Mouse (Mus musculus): ENCODE results near the gene Lhx4.
A peak's percentile ranks its signal among the peaks of the same experiment; 100 is the strongest.

The Lhx4 gene

GRCm38 (mm10) chr1:155742411-155743363 is 8.8 kb downstream of the Lhx4 start:
- no peak for DNase-seq

GRCm38 (mm10) chr1:155741988-155742387 is 9.5 kb downstream of the Lhx4 start:
- no peak for DNase-seq

- DNase-seq, result no peak
Observed at GRCm38 (mm10) chr1:155741378-155741945, 10.0 kb downstream of the Lhx4 start.

- peak; percentile 7 for DNase-seq
Observed at GRCm38 (mm10) chr1:155740622-155741377, 10.7 kb downstream of the Lhx4 start.

- DNase-seq, result no peak
Observed at GRCm38 (mm10) chr1:155737809-155738383, 13.6 kb downstream of the Lhx4 start.

- DNase-seq, result no peak
Observed at GRCm38 (mm10) chr1:155737017-155737808, 14.3 kb downstream of the Lhx4 start.

GRCm38 (mm10) chr1:155736096-155736825 is 15.2 kb downstream of the Lhx4 start:
- no peak for DNase-seq

- no peak for DNase-seq
Observed at GRCm38 (mm10) chr1:155731156-155731555, 20.3 kb downstream of the Lhx4 start.

GRCm38 (mm10) chr1:155729113-155729795 is 22.2 kb downstream of the Lhx4 start:
- DNase-seq, result no peak

- no peak for DNase-seq
Observed at GRCm38 (mm10) chr1:155727830-155728229, 23.7 kb downstream of the Lhx4 start.

- DNase-seq, result no peak
Observed at GRCm38 (mm10) chr1:155725876-155726275, 25.6 kb downstream of the Lhx4 start.

- no peak for DNase-seq
Observed at GRCm38 (mm10) chr1:155724301-155724700, 27.2 kb downstream of the Lhx4 start.

GRCm38 (mm10) chr1:155722185-155722584 is 29.3 kb downstream of the Lhx4 start:
- DNase-seq, result no peak

- DNase-seq, result no peak
Observed at GRCm38 (mm10) chr1:155721443-155721842, 30.0 kb downstream of the Lhx4 start.

GRCm38 (mm10) chr1:155720006-155720405 is 31.5 kb downstream of the Lhx4 start:
- DNase-seq, result no peak

- no peak for DNase-seq
Observed at GRCm38 (mm10) chr1:155718851-155719250, 32.6 kb downstream of the Lhx4 start.

- no peak for DNase-seq
Observed at GRCm38 (mm10) chr1:155717301-155717700, 34.2 kb downstream of the Lhx4 start.

GRCm38 (mm10) chr1:155715366-155715765 is 36.1 kb downstream of the Lhx4 start:
- no peak for DNase-seq

- no peak for DNase-seq
Observed at GRCm38 (mm10) chr1:155713306-155713705, 38.2 kb downstream of the Lhx4 start.

- DNase-seq, result no peak
Observed at GRCm38 (mm10) chr1:155704182-155704581, 47.3 kb downstream of the Lhx4 start.

- DNase-seq, result no peak
Observed at GRCm38 (mm10) chr1:155703191-155703680, 48.2 kb downstream of the Lhx4 start.

Measured in kidney, adult 11 months (tissue).